Mouse (Mus musculus) mouse trophoblast stem cell (cell line): Measurements from ENCODE around the gene Zfp184.

Experiments
- in situ Hi-C, 2 experiments: fragments of 300-500 bp; cut with MseI, MboI; formaldehyde crosslinking; loops; 2 replicates in 1 of 2; 3 replicates in 1 of 2; pipeline ENCODE4 v1.15.1; 2025

Gene Zfp184

DNA sequence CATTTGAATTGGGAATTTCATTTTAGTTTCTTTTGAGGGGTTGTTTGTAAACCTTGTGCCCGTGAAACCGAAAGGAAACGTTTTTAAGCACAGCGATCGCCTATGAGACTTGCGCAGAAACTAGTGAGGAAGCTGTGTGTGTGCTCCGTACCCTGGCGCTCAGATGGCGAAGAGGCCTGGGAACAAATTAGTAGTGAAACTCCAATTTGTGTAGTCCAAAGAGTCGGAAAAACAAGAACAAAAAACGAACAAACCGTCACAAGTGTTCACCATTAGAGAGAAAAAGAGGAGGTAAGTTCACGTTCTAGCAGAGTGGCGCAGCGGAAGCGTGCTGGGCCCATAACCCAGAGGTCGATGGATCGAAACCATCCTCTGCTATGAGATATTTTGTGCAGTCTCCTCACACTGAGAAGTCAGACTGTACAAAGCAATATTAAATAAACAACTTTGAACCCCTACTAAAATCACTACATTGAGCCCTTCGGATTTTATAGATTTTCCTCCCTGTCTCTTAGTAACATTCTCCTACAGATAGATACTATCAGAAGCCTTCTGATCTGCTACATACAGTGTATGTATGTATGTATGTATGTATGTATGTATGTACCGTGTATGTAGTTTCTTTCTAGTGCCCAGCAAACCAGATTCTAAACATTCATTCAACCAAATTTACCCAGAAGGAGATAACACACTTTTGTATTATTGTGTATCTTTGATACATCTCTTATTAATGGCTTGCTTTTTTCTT is 30.0 kb downstream of the Zfp184 start:
- in situ Hi-C loops: loop anchor here (5.0 to 10.0 kb wide), 2 partner anchors 47 to 50 kb away; no protein-coding TSS in a partner anchor

DNA sequence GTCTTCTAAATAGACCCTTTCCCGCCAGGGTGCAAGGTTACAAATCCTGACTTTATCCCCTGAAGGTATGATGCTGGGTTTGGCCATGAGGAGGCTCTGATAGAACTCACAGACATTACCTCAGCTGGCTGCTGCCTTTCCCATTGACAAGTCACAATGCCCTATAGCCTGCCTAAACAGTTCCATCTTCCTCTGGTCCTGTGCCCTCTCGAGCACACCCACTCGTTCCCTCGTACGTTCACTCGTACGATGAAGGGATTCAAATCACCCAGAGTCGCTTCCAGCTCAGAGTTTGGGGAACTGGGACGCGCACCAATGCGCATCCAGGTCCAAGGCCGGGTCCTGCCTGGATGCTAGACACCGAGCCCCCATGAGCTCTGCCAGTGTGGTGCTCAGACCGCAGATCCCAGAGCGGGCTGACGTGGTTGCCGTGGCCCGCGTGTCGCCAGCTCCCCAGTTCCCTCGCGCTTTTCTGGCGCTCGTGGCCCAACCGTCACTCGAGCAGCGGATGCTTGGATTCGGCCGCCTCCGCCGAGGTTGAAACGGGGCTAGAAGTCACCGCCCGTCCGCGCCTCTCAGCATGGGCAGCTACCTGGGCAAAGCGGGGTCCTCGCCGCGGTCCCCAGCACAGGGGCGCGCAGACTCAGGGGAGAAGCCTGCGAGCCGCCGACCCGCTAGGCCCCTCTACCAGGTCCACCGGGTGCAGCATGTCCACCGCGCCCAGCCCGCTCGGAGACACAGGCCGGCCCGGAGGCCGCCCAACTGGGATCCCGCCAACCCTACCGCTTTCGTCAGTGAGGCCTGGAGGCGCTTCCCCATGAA is 36.3 kb downstream of the Zfp184 start, which contains the start of gene Pom121l2:
Gene Pom121l2, plus strand, starts transcription at position 214 of the 822 bp plus-strand sequence.
- in situ Hi-C loops: no loop called here

DNA sequence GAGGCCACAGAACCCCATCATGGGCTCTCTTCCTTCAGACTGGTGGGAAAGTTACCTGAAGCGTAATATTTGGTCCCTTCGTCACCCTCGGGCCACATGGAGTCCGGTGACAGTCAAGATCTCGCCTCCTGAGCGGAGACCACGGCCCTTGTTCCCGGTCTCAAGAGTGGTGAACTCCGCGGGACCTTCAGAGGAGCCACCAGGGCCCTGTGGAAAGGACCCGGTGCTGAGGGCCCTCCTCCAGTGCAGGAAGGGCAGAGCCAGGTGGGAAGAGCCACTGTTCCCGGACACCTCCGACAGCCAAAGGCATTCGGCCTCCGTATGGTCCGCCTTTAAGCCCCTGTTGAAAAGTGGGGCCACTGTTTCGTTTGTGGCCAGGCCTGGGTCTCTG is 36.9 kb downstream of the Zfp184 start:
- in situ Hi-C loops: no loop called here

DNA sequence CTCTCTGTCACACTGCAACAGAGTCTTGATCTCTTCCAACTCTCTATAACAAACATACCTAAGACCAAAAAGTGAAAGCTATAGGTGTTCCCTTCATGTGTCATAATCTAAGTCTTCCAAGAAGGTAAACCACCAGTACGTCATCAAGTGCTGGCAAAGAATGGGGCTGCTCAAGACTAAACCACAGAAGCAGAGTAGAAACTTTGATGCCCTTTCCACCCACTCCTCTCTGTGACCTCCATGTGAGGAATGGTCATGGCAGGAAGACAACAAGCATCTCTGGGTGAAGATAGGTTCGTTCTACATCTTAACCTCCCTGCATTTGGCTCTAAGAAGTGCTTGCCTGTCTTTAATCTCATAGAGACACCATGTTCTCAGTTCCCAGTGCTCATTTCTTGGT is 39.6 kb downstream of the Zfp184 start:
- in situ Hi-C loops: no loop called here

DNA sequence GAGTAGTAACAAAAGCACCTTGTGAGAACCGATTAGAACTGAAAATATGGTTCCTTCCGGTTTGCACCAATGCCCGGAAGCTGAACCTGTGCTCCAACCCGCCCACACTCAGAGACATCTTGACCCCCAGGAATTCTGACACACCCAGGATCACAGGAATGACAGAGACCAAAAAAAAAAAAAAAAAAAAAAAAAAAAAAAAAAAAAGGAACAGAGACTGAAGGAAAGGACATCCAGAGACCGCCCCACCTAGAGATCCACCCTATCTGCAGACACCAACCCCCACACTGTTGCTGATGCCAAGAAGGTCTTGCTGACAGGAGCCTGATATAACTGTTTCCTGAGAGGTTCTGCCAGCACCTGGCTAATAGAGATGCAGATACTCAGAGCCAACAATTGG is 47.7 kb downstream of the Zfp184 start:
- in situ Hi-C loops: no loop called here

DNA sequence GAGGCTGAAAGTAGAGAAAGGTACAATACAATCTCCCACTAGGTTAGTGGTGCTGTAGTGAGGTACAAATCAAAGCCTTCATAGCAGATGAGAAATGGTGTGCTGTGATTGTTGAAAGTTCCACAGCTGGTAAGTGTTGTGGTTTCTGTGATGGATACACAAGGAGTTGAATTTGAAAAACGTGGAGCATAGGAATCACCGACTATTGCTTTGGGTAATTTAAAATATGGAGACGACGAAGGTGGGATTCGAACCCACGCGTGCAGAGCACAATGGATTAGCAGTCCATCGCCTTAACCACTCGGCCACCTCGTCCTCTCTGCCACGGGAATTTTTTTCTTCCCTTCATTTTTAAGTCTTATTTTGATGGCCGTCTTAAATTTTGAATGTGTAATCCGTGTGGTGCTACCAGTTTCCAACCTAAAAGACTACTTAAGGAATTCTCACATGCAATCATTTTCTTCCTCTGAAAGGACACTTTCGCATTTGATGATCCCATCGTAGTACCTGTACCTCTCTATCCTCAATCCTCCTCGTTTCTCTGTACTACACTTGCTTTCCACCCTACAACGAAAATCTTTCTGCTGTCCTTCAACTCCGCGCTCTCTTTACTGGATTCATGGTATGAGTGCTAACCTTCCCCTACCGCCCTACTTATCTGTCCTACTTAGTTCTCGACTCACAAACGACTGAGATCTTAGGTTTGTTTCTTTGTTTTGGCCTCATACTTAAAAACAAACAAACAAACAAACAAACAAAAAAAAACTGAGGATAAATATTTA is 49.3 kb downstream of the Zfp184 start:
- in situ Hi-C loops: no loop called here

DNA sequence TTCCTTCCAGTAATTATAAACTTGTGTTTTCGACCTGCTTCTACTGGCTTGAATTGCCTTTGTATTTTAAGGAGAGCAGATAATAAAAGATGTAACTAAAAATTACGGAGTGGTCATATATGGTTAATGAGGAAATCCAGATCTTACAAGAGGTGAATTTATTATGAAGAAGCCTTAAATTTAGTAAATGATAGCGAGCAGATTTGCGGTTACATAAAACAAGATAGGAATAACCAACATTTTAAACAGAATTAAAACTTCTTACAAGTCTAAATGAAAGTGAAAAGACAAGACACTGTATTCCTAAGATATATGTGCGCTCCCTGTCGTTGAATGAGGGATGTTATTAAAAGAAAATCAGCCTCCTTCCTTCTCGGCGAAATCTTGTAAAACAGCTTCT is 50.0 kb downstream of the Zfp184 start:
- in situ Hi-C loops: no loop called here

DNA sequence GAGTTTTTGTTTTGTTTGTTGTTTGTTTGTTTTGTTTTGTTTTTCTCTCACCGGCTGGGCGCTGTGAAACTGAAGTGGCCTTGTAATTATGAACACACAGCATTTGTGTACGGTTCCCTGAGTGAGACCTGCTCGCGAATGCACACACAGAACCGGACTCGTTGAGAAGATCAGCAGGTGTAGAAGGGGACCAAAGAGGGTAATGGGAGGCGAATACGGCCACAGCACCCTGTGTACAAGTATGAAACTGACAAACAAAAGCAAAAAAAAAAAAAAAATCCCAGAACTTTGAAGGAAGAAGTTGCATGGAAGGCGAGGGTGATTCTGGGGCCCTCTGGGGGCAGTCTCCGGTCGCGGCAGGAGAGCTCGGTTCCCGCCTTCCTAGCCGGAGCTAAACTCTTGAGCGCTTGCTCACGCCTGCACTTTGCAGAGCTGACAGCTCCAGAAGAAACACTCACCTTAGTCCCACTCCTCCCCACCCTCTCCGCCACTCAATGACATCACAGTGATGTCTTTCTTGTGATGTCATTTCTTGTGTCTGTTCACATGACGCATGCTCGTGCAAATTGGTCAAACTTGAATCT is 50.5 kb downstream of the Zfp184 start:
- in situ Hi-C loops: no loop called here

DNA sequence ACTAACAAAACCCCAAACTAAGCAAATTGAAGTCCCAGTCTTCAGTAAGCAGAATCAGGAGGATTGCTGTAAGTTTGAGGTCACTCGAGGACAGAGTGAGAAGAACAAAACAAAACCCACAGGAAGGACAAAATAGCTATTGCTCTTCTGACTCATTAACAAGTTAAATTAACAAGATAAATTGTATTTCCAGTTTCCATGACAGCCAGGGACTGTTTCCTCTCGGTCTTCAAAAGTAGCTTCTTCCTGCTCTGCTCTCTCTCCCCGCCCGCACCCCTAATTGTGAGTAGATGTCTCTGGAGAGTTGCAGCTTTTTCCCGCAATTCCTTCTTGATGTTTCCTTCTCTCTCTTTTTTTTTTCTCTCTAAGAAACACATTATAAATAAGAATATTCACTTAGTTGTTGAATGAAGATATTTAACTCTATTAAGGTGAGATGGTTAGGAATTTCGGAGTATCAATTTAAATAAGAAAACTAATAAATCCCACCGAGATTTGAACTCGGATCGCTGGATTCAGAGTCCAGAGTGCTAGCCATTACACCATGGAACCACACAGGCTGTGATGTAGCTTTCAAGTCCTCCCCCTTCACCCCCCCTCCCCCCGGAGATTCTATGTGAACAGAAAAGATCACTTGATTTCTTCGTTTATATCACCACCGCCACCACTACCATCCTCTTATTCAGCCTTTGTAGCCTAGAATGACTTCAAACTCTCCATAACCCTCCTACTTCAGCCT is 51.4 kb downstream of the Zfp184 start:
- in situ Hi-C loops: no loop called here

DNA sequence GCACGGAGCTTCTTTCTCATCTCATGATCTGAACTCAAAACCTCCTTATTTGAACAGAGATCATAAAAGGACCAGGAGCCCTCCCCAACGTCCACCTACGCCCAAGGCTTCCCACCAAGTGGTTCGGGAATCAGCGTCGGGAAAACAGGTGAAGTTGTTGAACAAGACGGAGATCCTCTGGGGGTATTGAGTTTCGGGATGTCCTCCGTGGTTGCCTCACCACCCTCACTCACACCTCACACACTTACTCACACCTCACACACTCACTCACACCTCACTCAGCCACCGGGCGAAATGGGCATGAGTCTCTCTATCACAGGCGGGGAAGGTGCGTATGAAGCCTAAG is 51.9 kb downstream of the Zfp184 start:
- in situ Hi-C loops: no loop called here

DNA sequence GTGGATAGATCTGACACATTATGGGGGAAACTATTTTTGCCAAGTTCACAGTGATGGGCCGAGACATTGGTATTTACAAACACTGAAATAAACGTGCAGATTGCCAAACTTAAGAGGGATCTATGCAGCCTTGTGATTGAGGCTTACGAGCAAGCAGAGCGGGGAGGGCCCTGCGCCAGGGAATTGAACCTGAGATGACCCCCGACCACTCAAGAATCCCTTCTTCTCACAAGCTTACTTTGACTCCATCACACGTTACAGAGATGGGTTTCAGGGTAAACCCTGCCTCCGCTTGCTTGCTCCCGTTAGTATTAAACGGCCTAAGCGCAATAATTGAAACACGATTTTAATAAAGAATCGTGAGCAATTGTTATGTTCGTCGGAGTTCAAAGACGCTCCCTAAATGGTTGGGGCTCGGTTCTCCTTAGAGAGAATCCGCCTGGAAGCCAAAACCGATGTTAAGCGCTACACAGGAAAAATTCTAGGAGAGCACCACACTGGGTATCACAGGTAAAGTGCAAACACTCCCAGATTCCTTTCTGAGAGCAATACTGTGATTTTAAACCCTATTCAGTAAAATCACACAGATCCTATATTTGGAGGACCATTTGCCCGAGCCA is 52.4 kb downstream of the Zfp184 start:
- in situ Hi-C loops: no loop called here

DNA sequence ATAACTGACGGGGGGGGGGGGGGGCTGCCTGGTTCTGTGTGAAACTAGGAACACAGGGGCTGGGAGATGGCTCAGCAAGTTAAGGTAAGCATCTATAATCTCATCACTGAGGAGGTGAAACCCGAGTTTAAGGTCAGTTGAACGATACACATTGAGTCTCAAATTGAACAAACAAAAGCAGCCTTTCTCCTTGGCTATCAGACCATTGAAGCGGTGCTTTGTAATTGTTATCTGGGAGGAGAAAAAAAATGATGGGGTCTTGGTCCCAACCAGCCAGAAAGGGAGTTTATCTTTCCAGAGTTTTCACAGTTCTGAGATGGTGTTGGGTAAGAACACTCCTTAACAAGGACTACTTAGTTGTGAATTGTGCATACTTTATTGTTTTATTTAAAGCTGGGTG is 52.9 kb downstream of the Zfp184 start:
- in situ Hi-C loops: no loop called here

DNA sequence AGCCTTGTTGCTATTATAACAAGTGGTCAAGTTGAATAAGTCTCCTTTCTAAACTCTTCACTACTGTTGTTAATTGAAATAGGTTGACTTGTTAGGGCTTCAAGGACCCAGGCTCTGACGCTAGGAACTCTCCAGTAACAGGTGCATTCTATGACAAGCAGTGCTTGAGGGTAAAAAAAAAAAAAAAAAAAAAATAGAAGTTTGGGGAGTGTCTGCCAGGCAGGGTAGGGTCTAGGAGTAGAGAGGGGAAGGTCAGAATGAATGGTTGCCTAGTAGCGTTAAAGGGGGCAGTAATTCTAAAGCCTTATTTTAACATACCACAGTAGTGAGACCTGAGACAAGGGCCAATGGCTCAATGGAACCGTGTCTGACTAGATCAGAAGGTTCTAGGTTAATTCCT is 53.5 kb downstream of the Zfp184 start:
- in situ Hi-C loops: no loop called here

DNA sequence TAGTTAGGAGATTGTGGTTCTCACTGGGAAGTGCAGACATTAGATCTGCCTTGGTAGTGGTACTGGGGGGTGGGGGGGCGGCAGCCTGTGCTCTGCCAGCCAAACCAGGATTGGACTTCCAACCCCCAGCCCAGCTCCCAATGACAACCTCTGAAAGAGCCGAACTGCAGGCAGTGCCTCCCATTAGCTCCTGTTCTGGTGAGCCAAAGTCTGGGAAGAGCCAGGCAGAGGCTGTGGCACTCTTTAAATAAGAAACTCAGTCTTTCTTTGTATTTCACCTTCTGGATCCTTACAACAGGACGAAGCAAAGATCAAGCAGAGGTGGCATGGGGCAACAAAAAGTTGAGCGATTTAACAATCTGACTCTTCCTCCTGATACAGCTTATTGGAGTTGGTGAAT is 54.3 kb downstream of the Zfp184 start:
- in situ Hi-C loops: no loop called here

DNA sequence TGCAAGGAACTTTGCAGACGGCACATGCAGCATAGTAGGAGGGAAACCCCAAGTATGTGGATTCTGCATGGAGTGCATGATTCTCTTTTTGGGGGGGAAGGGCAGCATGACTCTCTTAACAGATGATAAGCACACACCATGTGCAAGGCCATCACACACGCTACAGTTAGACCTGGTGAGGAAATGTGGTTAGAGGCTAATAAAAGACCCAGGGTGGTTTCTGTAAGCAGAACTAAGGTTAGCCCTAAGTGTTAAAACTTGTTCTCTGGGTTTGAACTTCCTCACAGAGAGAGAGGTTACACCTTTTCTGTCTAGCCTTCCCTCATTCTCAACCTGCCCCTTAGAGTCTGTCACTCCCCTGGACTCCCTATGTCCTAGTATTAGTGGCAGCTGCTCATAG is 56.5 kb downstream of the Zfp184 start:
- in situ Hi-C loops: no loop called here

DNA sequence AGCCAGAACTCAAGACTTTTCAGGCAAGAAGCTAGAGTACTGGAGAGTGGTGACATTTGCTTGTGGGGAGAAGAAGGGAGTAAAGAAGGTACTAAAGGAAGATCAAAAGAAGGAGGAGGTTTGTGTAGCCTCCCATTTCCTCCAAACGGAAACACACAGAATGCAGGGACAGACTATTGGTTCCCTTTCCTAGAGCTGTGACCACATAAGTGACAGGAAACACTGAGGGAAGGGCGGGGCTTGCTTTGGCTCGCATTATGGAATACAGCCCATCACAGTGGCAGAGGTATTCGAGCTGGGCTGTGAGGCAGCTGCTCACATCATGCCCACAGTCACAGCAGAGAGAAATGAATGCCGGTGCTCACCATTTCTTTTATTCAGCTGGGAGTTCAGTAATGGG is 56.9 kb downstream of the Zfp184 start:
- in situ Hi-C loops: no loop called here

DNA sequence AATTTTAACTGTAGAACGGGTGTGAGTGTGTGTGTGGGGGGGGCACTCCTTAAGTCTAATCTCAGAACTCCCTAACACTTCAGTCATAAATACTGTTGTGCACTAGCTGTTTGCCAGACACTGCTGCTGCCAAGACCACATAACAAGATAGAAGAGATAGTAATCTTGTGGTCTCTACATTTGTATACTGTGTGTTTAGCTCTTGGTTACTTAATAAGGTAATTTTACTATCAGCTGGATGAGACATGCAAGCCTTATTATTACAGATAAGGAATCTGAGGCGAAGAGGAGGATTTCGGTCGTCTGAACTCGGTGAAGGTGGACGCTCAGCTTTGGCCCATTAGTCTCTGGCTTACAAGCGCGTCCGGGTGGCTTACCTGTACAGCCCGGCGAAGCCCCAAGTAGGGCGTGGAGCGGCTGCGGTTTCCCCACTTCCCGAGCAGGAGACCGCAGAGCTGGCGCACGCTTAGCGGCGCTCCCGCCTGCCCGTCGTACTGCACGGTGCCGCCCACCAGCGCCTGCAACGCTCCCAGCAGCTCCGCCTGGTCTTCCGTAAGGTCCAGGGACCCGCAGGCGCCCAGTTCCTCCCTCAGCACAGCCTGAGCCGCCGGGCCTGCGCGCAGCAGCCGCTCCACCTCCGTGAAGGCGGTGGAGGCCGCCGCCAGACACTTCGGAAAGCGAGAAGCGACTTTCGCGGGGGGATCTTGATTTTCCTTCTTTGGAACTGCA is 60.9 kb downstream of the Zfp184 start:
- in situ Hi-C loops: no loop called here

DNA sequence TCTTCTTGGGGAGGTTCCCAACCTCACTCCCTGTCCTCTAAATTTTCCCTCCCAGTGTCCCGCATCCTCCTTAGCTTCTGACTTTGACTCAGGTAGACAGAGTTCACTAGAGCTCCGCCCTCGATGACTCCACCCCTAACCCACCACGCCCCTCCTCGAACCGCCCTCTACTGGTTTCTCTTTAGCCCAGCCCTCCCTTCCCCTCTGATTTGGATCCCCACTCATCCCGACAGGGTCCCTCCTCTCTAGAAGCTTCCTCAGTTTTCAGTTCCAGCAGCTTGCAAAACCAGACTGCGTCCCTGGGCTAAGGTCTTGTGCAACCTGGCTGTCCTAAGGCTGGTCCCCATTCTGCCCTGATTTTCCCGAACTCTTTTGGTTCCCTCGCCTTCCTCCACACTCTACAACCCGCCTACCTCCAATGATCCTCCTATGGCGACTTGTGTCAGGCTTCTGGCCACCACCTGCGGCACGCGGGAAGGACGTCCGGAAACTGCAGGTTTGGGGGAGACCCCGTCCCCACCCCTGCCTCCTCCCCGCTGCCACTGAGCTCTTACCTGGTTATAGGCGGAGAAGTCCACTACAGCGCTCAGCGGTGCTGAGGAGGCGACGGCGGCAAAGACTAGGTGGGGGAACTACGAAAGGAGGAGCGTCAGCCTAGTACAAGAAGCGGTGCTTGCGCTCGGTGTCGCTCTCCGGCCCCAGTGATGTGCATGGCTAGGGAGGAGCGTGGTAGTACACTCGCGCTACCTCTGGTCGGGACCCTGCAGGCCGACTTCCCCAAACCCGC is 61.6 kb downstream of the Zfp184 start:
- in situ Hi-C loops: no loop called here

DNA sequence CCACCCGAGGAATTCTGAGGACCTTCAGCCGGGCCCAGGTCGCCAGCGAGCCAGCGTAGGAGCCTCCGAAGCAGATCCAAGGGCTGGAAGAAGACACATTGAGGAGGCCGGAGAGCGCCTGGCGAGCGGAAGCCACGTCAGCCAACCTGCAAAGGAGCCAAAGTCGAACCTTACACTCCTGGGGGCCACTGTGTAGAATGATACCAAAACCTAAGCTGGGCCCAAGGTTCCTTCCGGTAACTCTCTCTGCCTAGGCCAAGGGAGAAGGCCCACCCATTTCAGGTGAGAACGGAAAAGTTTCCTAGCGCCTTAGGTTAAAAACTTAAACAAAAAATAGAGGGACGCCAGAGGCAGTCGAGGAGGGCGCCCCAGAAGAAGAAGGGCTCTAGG is 62.2 kb downstream of the Zfp184 start:
- in situ Hi-C loops: no loop called here
